Mouse (Mus musculus): Measurements from ENCODE around the gene Stmn1.

GRCm38 (mm10) chr4:134471469-134471868, 3.3 kb downstream of the Stmn1 start:
- TF ChIP-seq POLR2A (IDR thresholded peaks at IDR 0.05; ENCODE audit: control insufficient read depth, low read depth, low read length) (no peak), CTCF (IDR thresholded peaks at IDR 0.05; ENCODE audit: control insufficient read depth, insufficient read depth, insufficient replicate concordance, low read depth, low read length) (no peak)
